Comparison of ENCODE assay signal across 8 mouse cellular contexts in the genomic region with DNA sequence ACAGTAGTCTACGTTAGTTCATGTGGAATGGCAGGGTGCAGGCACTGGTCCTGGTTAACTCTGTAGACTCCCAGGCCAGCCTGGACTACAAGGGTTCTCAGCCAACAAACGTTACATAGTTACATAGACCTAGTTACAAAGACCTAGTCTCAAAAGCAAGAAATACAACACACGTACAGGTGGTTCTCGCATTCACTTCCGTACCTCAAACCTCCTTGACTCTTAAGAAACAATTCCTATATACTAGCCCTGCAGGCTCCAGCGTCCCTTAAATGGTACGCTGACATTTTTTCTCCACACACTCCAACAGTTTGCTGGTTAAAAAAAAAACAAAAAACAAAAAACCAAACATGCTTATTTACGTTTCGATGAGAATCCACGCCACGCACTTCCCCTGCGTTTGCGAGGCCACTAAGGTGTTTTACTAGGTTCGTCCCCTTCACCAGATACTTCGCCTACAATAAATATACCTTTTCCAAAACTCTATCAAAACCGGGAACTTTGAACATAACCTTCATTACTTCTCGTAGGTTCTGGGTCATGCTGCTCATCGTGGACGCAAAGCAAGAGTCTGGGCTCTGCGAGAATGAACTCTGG. TPM values are rescaled to one million over a fixed set of nuclear protein-coding genes. Genes with fewer than 3 reads are reported as not detected.
DNase-seq lines count a peak whose midpoint lies in the region; ATAC-seq and TF ChIP-seq lines count a peak whose summit lies in the region.

No protein-coding gene starts in this region.

- peak overlapping the region; percentile 31; the same call in 1 of the 2 replicates for H3K27ac ChIP-seq in CH12.LX (ENCODE audit: insufficient read depth, low read depth)
- H3K27ac ChIP-seq in limb, embryonic 10.5 days: peak overlapping the region; percentile 95

- ATAC-seq in frontal cortex, adult (ENCODE audit: low TSS enrichment): peak; percentile 7; the same call in 1 of the 2 replicates
- peak; percentile 58 for ATAC-seq in erythroid progenitor cell, adult 5-6 weeks (replicated peaks; ENCODE audit: low FRiP score, poor library complexity, severe bottlenecking)

- H3K27me3 ChIP-seq in CH12.LX (replicated peaks): no peaks in the 10 kb centered on the region
- H3K27me3 ChIP-seq in limb, embryonic 10.5 days (ENCODE audit: low read depth, poor library complexity, severe bottlenecking): no peaks in the 10 kb centered on the region
- no peaks in the 10 kb centered on the region for H3K27me3 ChIP-seq in myocyte (ENCODE audit: control insufficient read depth, insufficient read depth, insufficient read length)

- in situ Hi-C loops in CH12.LX (cut with MboI; ENCODE audit: low pct_ligation_motif_present, low pct_unique_long_range_greater_than_20kb, low sequenced_read_pairs): no loop called here

- H3K4me3 ChIP-seq in CH12.LX (replicated peaks in 1 of 3; ENCODE audit: low read depth in 2 of 3, low read length in 2 of 3, poor library complexity in 1 of 3): peak overlapping the region; percentile 64 to 96 (median 68)
- H3K4me3 ChIP-seq in limb, embryonic 10.5 days: peak overlapping the region; percentile 97
- peak overlapping the region; percentile 61 for H3K4me3 ChIP-seq in myocyte

- peak overlapping the region; percentile 4 for H3ac ChIP-seq in myocyte (ENCODE audit: control insufficient read depth, insufficient read length)

- DNase-seq in frontal cortex, postnatal 36 days (ENCODE audit: low spot score in 2 of 2): no peak
- no peak for DNase-seq in CH12.LX (ENCODE audit: extremely low read depth)
- no peak for DNase-seq in limb, embryonic 10.5 days (ENCODE audit: low spot score)
- DNase-seq in adrenal gland, adult 2 months: no peak
- DNase-seq in layer of hippocampus, adult 11-12 months (ENCODE audit: low spot score): no peak

- TF ChIP-seq RAD21 in CH12.LX (IDR thresholded peaks at IDR 0.05; ENCODE audit: low read depth, low read length): no peak

- H3K36me3 ChIP-seq in CH12.LX (replicated peaks in 1 of 2; ENCODE audit: control insufficient read depth in 1 of 2, insufficient read depth in 1 of 2, low read length in 1 of 2) (peaks cover 2 to 32% of the 10 kb centered on the region in 2 experiments), myocyte (ENCODE audit: control insufficient read depth, insufficient read depth) (no peaks in the 10 kb centered on the region)
- H3K36me3 ChIP-seq in limb, embryonic 10.5 days: peaks cover 21% of the 10 kb centered on the region

- TF ChIP-seq POLR2A in CH12.LX (IDR thresholded peaks at IDR 0.05; ENCODE audit: low read depth, low read length) (no peak), myocyte (IDR thresholded peaks at IDR 0.05; ENCODE audit: insufficient read length, low read depth) (no peak)

- dilution Hi-C loops in CH12.LX (cut with MboI; ENCODE audit: extremely low pct_ligation_motif_present, extremely low pct_unique_long_range_greater_than_20kb, low sequenced_read_pairs): no loop called here

- H3K4me2 ChIP-seq in CH12.LX (ENCODE audit: insufficient read depth, low read depth, poor library complexity, severe bottlenecking) (peak overlapping the region; percentile 95), myocyte (ENCODE audit: low read depth) (peak overlapping the region; percentile 84)

- no peaks in the 10 kb centered on the region for H3K9me3 ChIP-seq in CH12.LX (replicated peaks; ENCODE audit: low read length)
- H3K9me3 ChIP-seq in limb, embryonic 10.5 days (replicated peaks): no peaks in the 10 kb centered on the region

- H3K9ac ChIP-seq in CH12.LX (ENCODE audit: insufficient read depth, low read depth): peak overlapping the region; percentile 87

- H3K79me2 ChIP-seq in CH12.LX (replicated peaks; ENCODE audit: control insufficient read depth, extremely low read depth, insufficient read depth, poor library complexity, severe bottlenecking): peaks cover 38% of the 10 kb centered on the region
- peaks cover 47% of the 10 kb centered on the region for H3K79me2 ChIP-seq in myocyte (ENCODE audit: control insufficient read depth, insufficient read depth)

- TF ChIP-seq CTCF in CH12.LX (conservative IDR thresholded peaks at IDR 0.05 in 1 of 2, IDR thresholded peaks at IDR 0.05 in 1 of 2; ENCODE audit: low read depth in 2 of 2, low read length in 2 of 2): no peak

- peaks cover 0 to 29% of the 10 kb centered on the region in 2 experiments; a peak in 3 of 4 replicates for H3K4me1 ChIP-seq in CH12.LX (ENCODE audit: control insufficient read depth in 1 of 2, insufficient read depth in 2 of 2)
- H3K4me1 ChIP-seq in limb, embryonic 10.5 days: peaks cover 20% of the 10 kb centered on the region

- WGBS in limb, embryonic 10.5 days: 5% methylated on average over 20 of the region's 20 CpGs

- TF ChIP-seq EP300 in CH12.LX (IDR thresholded peaks at IDR 0.05; ENCODE audit: low read length): 0 out of 2 replicates have a peak, but pooled peaks have one; percentile 12

TF ChIP-seq in CH12.LX, 34 proteins besides CTCF, POLR2A, EP300 and RAD21:
- peak; percentile 5; the same call in 1 of the 2 replicates for TF ChIP-seq MXI1 (IDR thresholded peaks at IDR 0.05; ENCODE audit: low read depth, low read length)
- no peak for TF ChIP-seq MAX (IDR thresholded peaks at IDR 0.05; ENCODE audit: low read length)
- TF ChIP-seq USF2 (conservative IDR thresholded peaks at IDR 0.05; ENCODE audit: low read depth, low read length): no peak
- 0 out of 2 replicates have a peak, but pooled peaks have one; percentile 80 for TF ChIP-seq CHD1 (IDR thresholded peaks at IDR 0.05; ENCODE audit: low read depth, low read length)
- TF ChIP-seq NRF1 (IDR thresholded peaks at IDR 0.05; ENCODE audit: low read depth, low read length): no peak
- no peak for TF ChIP-seq NELFE (IDR thresholded peaks at IDR 0.05; ENCODE audit: low read depth, low read length)
- 0 out of 2 replicates have a peak, but pooled peaks have one; percentile 55 for TF ChIP-seq ELF1 (IDR thresholded peaks at IDR 0.05; ENCODE audit: low read depth, low read length)
- TF ChIP-seq SIN3A (IDR thresholded peaks at IDR 0.05; ENCODE audit: low read length): peak; percentile 47; the same call in 1 of the 2 replicates

TF ChIP-seq in myocyte, 11 proteins besides CTCF, POLR2A, EP300 and RAD21 (continues in another document):
- no peak for TF ChIP-seq SRF (IDR thresholded peaks at IDR 0.05; ENCODE audit: control insufficient read depth, insufficient read length, low read depth)
- no peak for TF ChIP-seq REST (IDR thresholded peaks at IDR 0.05; ENCODE audit: insufficient read depth, insufficient read length)
- TF ChIP-seq POLR2AphosphoS2 (IDR thresholded peaks at IDR 0.05; ENCODE audit: insufficient read length, low read depth): no peak
- no peak for TF ChIP-seq MYOD1 (IDR thresholded peaks at IDR 0.05; ENCODE audit: control insufficient read depth in 1 of 3, insufficient read length in 2 of 3, low read depth in 2 of 3)
- no peak for TF ChIP-seq MYOG (IDR thresholded peaks at IDR 0.05; ENCODE audit: control insufficient read depth in 1 of 3, insufficient read depth in 1 of 3, insufficient read length in 2 of 3, low read depth in 2 of 3)
- TF ChIP-seq CEBPB (IDR thresholded peaks at IDR 0.05; ENCODE audit: insufficient read depth, poor library complexity, severe bottlenecking): no peak
- TF ChIP-seq USF1 (IDR thresholded peaks at IDR 0.05; ENCODE audit: low read depth): no peak
- no peak for TF ChIP-seq TCF3 (IDR thresholded peaks at IDR 0.05; ENCODE audit: insufficient read length, low read depth)
- no peak for TF ChIP-seq MAX (IDR thresholded peaks at IDR 0.05; ENCODE audit: low read depth)

RNA-seq across cellular contexts. Expression of a gene that starts 0.5 kb away (rescaled TPM):
- total RNA-seq in CH12.LX (2012; rRNA removed): 46.0 and 50.5 TPM in 2 replicates
- 36.0 and 37.1 TPM in 2 replicates for total RNA-seq in CH12.LX (2014; rRNA removed)
- polyA plus RNA-seq in CH12.LX (2012; ENCODE audit: insufficient read length, low read depth): 45.5 and 46.7 TPM in 2 replicates
- 18.0 and 24.1 TPM in 2 replicates for total RNA-seq in erythroid progenitor cell, adult 5-6 weeks (2015; ENCODE audit: low replicate concordance)
- total RNA-seq in erythroid progenitor cell, adult 5-6 weeks (2017; ENCODE audit: low replicate concordance): 22.7 and 26.2 TPM in 2 replicates
- 61.4 and 64.2 TPM in 2 replicates for polyA plus RNA-seq in limb, embryonic 10.5 days (2016; fragmentation: Nextera tagmentation; extraction: Ambion mirVana)
- 67.1 TPM for polyA plus RNA-seq in myocyte (2012; fragmentation: generic; extraction: Trizol)
- total RNA-seq in adrenal gland, adult 2 months (2021): 10 to 100 TPM; 86.6 to 88.5 TPM
- 44.0 and 63.8 TPM in 2 replicates for polyA plus RNA-seq in adrenal gland, adult 2 months (2012; rRNA removed)

RNA-seq across cellular contexts. Expression of a gene that starts 0.6 kb away (rescaled TPM):
- 37.4 and 38.0 TPM in 2 replicates for total RNA-seq in CH12.LX (2012; rRNA removed)
- 96.6 and 116 TPM in 2 replicates for total RNA-seq in CH12.LX (2014; rRNA removed)
- 44.5 and 54.5 TPM in 2 replicates for polyA plus RNA-seq in CH12.LX (2012; ENCODE audit: insufficient read length, low read depth)
- 40.0 and 51.6 TPM in 2 replicates for total RNA-seq in erythroid progenitor cell, adult 5-6 weeks (2015; ENCODE audit: low replicate concordance)
- 22.4 and 54.9 TPM in 2 replicates for total RNA-seq in erythroid progenitor cell, adult 5-6 weeks (2017; ENCODE audit: low replicate concordance)
- polyA plus RNA-seq in limb, embryonic 10.5 days (2016; fragmentation: Nextera tagmentation; extraction: Ambion mirVana): 74.4 and 74.5 TPM in 2 replicates
- 5.4 TPM for polyA plus RNA-seq in myocyte (2012; fragmentation: generic; extraction: Trizol)
- total RNA-seq in adrenal gland, adult 2 months (2021): 10 to 100 TPM; 16.7 to 20.7 TPM
- 9.0 and 11.3 TPM in 2 replicates for polyA plus RNA-seq in adrenal gland, adult 2 months (2012; rRNA removed)

RNA-seq across cellular contexts. Expression of a gene that starts 14.1 kb away (rescaled TPM):
- 0.08 and 0.25 TPM in 2 replicates for total RNA-seq in CH12.LX (2012; rRNA removed)
- 0.05 and 0.08 TPM in 2 replicates for total RNA-seq in CH12.LX (2014; rRNA removed)
- 0.04 and 0.16 TPM in 2 replicates for polyA plus RNA-seq in CH12.LX (2012; ENCODE audit: insufficient read length, low read depth)
- not detected in 2 replicates for total RNA-seq in erythroid progenitor cell, adult 5-6 weeks (2015; ENCODE audit: low replicate concordance)
- not detected in 2 replicates for total RNA-seq in erythroid progenitor cell, adult 5-6 weeks (2017; ENCODE audit: low replicate concordance)
- polyA plus RNA-seq in limb, embryonic 10.5 days (2016; fragmentation: Nextera tagmentation; extraction: Ambion mirVana): 0.09 TPM in 1 of 2 replicates, not detected in the other
- not detected for polyA plus RNA-seq in myocyte (2012; fragmentation: generic; extraction: Trizol)
- 1 to 10 TPM in 1 of 2 experiments, under 1 TPM in 1; 0.29 to 1.7 TPM for total RNA-seq in adrenal gland, adult 2 months (2021)
- polyA plus RNA-seq in adrenal gland, adult 2 months (2012; rRNA removed): 0.20 and 0.31 TPM in 2 replicates

RNA-seq across cellular contexts. Expression of a gene that starts 29.4 kb away (rescaled TPM):
- total RNA-seq in CH12.LX (2012; rRNA removed): 21.8 and 28.3 TPM in 2 replicates
- 37.0 and 39.0 TPM in 2 replicates for total RNA-seq in CH12.LX (2014; rRNA removed)
- 47.5 and 47.7 TPM in 2 replicates for polyA plus RNA-seq in CH12.LX (2012; ENCODE audit: insufficient read length, low read depth)
- total RNA-seq in erythroid progenitor cell, adult 5-6 weeks (2015; ENCODE audit: low replicate concordance): 101 and 125 TPM in 2 replicates
- 68.5 and 78.0 TPM in 2 replicates for total RNA-seq in erythroid progenitor cell, adult 5-6 weeks (2017; ENCODE audit: low replicate concordance)
- 10.0 and 12.5 TPM in 2 replicates for polyA plus RNA-seq in limb, embryonic 10.5 days (2016; fragmentation: Nextera tagmentation; extraction: Ambion mirVana)
- polyA plus RNA-seq in myocyte (2012; fragmentation: generic; extraction: Trizol): 27.3 TPM
- 100 to 1,000 TPM; 161 to 170 TPM for total RNA-seq in adrenal gland, adult 2 months (2021)
- 56.8 and 70.6 TPM in 2 replicates for polyA plus RNA-seq in adrenal gland, adult 2 months (2012; rRNA removed)
